Mouse (Mus musculus) embryonic fibroblast, embryonic 13.5 days (primary cell): Measurements from ENCODE around the gene Fuk.

Experiments used
- CTCF ChIP-seq: IDR thresholded peaks from 2 replicates; pipeline ENCODE4 v1.5.1; 2011; ENCODE audit warnings: mild to moderate bottlenecking, control low read depth, low read length, moderate library complexity, borderline replicate concordance; ENCODE audit not compliant: insufficient read depth
- POLR2A ChIP-seq: IDR thresholded peaks from 2 replicates; pipeline ENCODE4 v1.6.1; 2011; ENCODE audit warnings: low read depth, mild to moderate bottlenecking, control low read depth, low read length, moderate library complexity

GRCm38 (mm10) chr8:110844941-110845340 is 57.3 kb downstream of the Fuk start:
- no peak for TF ChIP-seq POLR2A
- TF ChIP-seq CTCF: no peak
